Mouse (Mus musculus) midbrain, embryonic 14.5 days (tissue): Measurements from ENCODE around the gene Marc2. TPM values are rescaled to one million over a fixed set of nuclear protein-coding genes. Genes with fewer than 3 reads are reported as not detected.

ENCODE experiments used
- ATAC-seq: fragments of 200-750 bp; cut with Nextera tagmentation; 2 replicates; pipeline ENCODE4 v1.8.0; 2017; ENCODE audit warnings: moderate number of reproducible peaks, moderate library complexity; ENCODE audit not compliant: low FRiP score, low TSS enrichment
- DNase-seq: peaks from one replicate; pipeline ENCODE4 v3.0.0-alpha.2; 2015
- H3K27ac ChIP-seq: fragments of 300-500 bp; sonication (generic); replicated peaks from 2 replicates; pipeline ENCODE4 v1.5.1; 2014; ENCODE audit warnings: mild to moderate bottlenecking, low read depth, low read length, moderate library complexity
- H3K27me3 ChIP-seq: fragments of 300-500 bp; sonication (generic); 2 replicates; pipeline ENCODE4 v1.6.1; 2014; ENCODE audit warnings: low read length, control low read depth, mixed read lengths; ENCODE audit not compliant: control insufficient read depth, insufficient read depth
- H3K36me3 ChIP-seq: fragments of 300-500 bp; sonication (generic); 2 replicates; pipeline ENCODE4 v1.6.1; 2014; ENCODE audit warnings: low read length, control low read depth; ENCODE audit not compliant: control insufficient read depth, insufficient read depth
- H3K4me1 ChIP-seq: fragments of 300-500 bp; sonication (generic); 2 replicates; pipeline ENCODE4 v1.6.1; 2014; ENCODE audit warnings: mild to moderate bottlenecking, antibody characterized with exemption, low read length, control low read depth; ENCODE audit not compliant: control insufficient read depth, insufficient read depth
- H3K4me2 ChIP-seq: fragments of 300-500 bp; sonication (generic); 2 replicates; pipeline ENCODE4 v1.6.1; 2014; ENCODE audit warnings: mild to moderate bottlenecking, low read length, moderate library complexity
- H3K4me3 ChIP-seq: fragments of 300-500 bp; sonication (generic); replicated peaks from 2 replicates; pipeline ENCODE4 v1.5.1; 2014; ENCODE audit warnings: low read depth, low read length
- H3K9ac ChIP-seq: fragments of 300-500 bp; sonication (generic); replicated peaks from 2 replicates; pipeline ENCODE4 v1.6.1; 2014; ENCODE audit warnings: mild to moderate bottlenecking, low read length, moderate library complexity
- H3K9me3 ChIP-seq: fragments of 300-500 bp; sonication (generic); 2 replicates; pipeline ENCODE4 v1.6.1; 2016; ENCODE audit warnings: low read length, control low read depth, mixed read lengths; ENCODE audit not compliant: control insufficient read depth
- WGBS: fragments of 180-500 bp; shearing (Covaris S2); extraction: QIAGEN DNeasy Blood & Tissue Kit; methylation state at CpG from one replicate; pipeline ENCODE4 v1.1.7; 2014; 5-methylcytosine and 5-hydroxymethylcytosine counted together
- polyA plus RNA-seq: library from polyadenylated mRNA; unstranded; fragments of >200 nt; fragmentation: Nextera tagmentation; extraction: Ambion mirVana; gene quantifications from 2 replicates; pipeline ENCODE4 v1.2.1, GENCODE M21; 2014

The Marc2 gene
- polyA plus RNA-seq, 1 experiment from 2014 or later: 111 TPM

DNA sequence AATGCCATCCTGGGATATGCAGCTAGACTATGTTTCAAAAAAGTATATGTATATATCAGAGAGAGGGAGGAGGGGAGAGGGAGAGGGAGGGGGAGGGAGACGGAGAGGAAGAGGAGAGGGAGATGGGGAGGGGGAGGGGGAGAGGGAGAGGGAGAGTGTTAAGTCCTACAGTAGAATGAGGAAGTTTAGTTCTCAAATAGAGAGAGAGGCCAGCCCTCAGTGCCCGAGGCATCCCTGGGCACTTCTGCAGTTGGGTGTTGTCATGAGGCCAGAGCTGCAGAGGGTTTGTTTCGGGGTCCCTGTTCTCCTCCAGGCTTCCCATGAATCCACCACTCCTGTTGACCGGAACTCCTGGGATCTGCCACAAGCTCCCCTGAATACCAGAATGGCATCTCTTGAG is 62.6 kb downstream of the Marc2 start:
- H3K4me1 ChIP-seq: no peaks in the 10 kb centered on the region
- no peak overlapping the region for H3K4me3 ChIP-seq
- no peak overlapping the region for H3K4me2 ChIP-seq
- ATAC-seq: no peak
- H3K27me3 ChIP-seq: no peaks in the 10 kb centered on the region
- H3K9ac ChIP-seq: no peak overlapping the region
- H3K36me3 ChIP-seq: no peaks in the 10 kb centered on the region
- H3K9me3 ChIP-seq: no peaks in the 10 kb centered on the region
- H3K27ac ChIP-seq: no peak overlapping the region
- WGBS: 83% methylated on average over 4 of the region's 4 CpGs
- DNase-seq: no peak

GRCm38 (mm10) chr1:184782161-184782513 is 64.1 kb downstream of the Marc2 start:
- H3K9ac ChIP-seq: no peak overlapping the region
- H3K9me3 ChIP-seq: no peaks in the 10 kb centered on the region
- no peak overlapping the region for H3K27ac ChIP-seq
- H3K4me2 ChIP-seq: no peak overlapping the region
- no peak for ATAC-seq
- 80% methylated on average over 14 of the region's 14 CpGs for WGBS
- no peaks in the 10 kb centered on the region for H3K27me3 ChIP-seq
- no peaks in the 10 kb centered on the region for H3K4me1 ChIP-seq
- no peak overlapping the region for H3K4me3 ChIP-seq
- H3K36me3 ChIP-seq: no peaks in the 10 kb centered on the region
- peak; percentile 24 for DNase-seq

DNA sequence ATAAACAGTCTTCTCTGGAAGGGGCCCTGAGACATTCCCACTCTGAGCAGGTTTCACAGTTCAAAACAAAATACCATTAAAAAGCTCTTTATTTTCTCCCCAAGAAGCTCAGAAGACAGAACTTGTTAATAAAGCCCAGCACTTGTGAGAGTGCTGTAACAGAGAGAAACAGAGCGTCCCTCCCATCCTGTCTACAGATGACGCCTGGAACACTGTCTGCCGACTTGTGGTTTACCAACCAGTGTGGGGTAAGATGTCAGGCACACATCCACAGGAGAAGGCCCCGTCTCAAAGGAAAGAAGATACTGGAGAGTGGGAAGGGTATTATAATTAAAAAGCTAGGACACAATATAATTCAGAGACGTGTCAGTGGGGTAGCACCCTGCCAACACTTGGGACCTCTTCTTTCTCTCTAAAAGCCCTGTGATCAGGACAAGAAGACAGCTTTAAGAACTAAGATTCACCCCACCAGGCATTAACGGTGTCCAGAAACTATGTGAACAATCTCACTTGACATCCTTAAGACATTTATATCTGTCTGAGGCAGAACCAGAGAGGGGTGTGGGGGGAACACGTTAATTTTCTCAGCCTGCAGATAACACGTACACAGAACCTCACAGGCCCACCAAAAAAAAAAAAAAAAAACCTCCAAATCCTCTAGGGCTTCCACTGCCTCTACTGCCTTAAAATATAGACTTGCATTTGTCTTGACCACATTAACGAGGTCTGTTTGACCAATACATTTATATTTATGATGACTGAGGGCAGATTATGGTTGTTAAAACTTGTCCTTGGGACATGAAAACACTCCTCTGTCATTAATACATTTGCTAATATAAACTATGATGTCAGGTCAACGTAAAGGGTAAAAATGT is 64.7 kb downstream of the Marc2 start:
- H3K27me3 ChIP-seq: no peaks in the 10 kb centered on the region
- no peaks in the 10 kb centered on the region for H3K36me3 ChIP-seq
- no peaks in the 10 kb centered on the region for H3K4me1 ChIP-seq
- no peak for DNase-seq
- ATAC-seq: no peak
- H3K9me3 ChIP-seq: no peaks in the 10 kb centered on the region
- H3K27ac ChIP-seq: no peak overlapping the region
- H3K9ac ChIP-seq: no peak overlapping the region
- no peak overlapping the region for H3K4me3 ChIP-seq
- 84% methylated on average over 10 of the region's 10 CpGs for WGBS
- H3K4me2 ChIP-seq: no peak overlapping the region

DNA sequence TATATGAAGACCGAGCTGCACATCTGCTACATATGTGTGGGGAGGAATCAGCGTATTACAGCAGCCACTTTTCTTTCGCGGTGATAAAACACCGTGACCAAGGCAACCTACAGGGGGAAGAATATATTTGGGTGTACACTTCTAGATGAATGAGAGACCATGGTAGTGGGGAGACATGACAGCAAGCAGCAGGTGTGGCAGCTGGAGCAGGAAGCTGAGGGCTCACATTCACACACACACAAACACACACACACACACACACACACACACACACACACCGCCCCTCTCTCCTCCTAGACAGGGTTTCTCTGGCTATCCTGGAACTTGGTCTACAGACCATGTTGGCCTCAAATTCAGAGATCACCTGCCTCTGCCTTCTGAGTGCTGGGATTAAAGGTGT is 68.1 kb downstream of the Marc2 start:
- H3K4me3 ChIP-seq: no peak overlapping the region
- no peaks in the 10 kb centered on the region for H3K27me3 ChIP-seq
- no peaks in the 10 kb centered on the region for H3K9me3 ChIP-seq
- H3K4me2 ChIP-seq: no peak overlapping the region
- H3K27ac ChIP-seq: no peak overlapping the region
- H3K36me3 ChIP-seq: no peaks in the 10 kb centered on the region
- ATAC-seq (no peak), DNase-seq (no peak)
- H3K9ac ChIP-seq: no peak overlapping the region
- WGBS: 93% methylated on average over 6 of the region's 6 CpGs
- no peaks in the 10 kb centered on the region for H3K4me1 ChIP-seq

DNA sequence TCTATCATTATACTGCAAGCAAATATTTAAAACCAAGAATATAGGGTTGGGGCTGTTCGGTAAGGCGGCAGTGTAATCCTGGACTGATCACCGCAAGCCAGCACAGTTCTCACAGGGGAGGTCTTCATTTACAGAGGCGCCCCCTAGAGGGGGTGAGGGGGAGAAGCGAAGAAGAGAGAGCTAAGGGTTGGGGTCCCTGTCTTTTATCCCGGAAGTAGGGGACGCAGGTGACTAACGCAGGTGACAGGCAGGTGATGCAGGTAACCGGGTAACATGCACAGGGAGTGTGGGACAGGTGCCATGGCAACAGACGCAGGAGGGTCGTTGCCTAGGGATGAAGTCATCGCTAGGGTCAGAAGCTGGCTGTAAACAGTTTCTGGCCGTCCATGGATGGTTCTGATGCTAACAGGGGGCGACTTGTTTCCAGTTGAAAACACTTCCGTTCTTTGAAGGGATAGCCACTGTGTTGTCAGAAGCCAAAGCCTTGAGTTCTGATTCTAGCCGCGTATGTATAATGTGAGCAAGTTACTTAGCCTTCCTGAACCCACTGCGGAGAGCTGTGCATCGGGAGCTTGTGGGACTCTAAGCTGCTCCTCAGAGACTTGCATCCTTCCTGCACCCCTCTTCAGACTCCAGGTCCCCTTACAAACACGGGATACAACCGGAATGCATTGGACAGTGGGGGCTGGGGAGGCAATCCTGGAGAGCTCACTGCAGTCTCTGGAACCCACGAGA is 69.0 kb downstream of the Marc2 start:
- Histone ChIP-seq H3K27me3 (no peaks in the 10 kb centered on the region), H3K4me1 (no peaks in the 10 kb centered on the region), H3K27ac (no peak overlapping the region), H3K36me3 (no peaks in the 10 kb centered on the region), H3K9ac (no peak overlapping the region), H3K9me3 (no peaks in the 10 kb centered on the region), H3K4me3 (no peak overlapping the region), H3K4me2 (no peak overlapping the region)
- DNase-seq (peak; percentile 29), ATAC-seq (no peak)
- 31% methylated on average over 22 of the region's 22 CpGs for WGBS

DNA sequence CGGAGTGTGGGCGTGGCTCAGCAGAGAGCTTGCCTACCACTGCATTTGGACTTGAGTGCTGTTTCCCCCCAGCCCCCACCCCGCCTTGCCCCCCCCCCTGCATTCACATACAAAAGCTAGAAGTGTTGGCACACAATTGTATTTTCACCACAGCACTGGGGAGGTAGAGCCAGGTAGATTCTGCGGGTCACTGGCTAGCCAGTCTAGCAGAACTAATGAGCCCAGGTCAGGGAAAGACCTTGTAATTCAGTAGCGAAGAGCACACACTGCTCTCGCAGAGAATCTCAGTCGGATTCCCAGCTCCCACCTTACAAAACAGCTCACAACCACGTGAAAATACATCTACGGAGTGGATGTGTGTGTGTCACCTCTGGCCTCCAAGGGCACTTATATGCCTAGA is 71.0 kb downstream of the Marc2 start:
- 54% methylated on average over 9 of the region's 9 CpGs for WGBS
- H3K4me2 ChIP-seq: no peak overlapping the region
- H3K27me3 ChIP-seq: no peaks in the 10 kb centered on the region
- H3K36me3 ChIP-seq: no peaks in the 10 kb centered on the region
- no peak overlapping the region for H3K4me3 ChIP-seq
- no peak overlapping the region for H3K27ac ChIP-seq
- ATAC-seq (no peak), DNase-seq (no peak)
- no peaks in the 10 kb centered on the region for H3K9me3 ChIP-seq
- H3K9ac ChIP-seq: no peak overlapping the region
- H3K4me1 ChIP-seq: no peaks in the 10 kb centered on the region

- H3K9ac ChIP-seq: no peak overlapping the region
- ATAC-seq: no peak
Measured at GRCm38 (mm10) chr1:184771891-184772249, 74.4 kb downstream of the Marc2 start.

DNA sequence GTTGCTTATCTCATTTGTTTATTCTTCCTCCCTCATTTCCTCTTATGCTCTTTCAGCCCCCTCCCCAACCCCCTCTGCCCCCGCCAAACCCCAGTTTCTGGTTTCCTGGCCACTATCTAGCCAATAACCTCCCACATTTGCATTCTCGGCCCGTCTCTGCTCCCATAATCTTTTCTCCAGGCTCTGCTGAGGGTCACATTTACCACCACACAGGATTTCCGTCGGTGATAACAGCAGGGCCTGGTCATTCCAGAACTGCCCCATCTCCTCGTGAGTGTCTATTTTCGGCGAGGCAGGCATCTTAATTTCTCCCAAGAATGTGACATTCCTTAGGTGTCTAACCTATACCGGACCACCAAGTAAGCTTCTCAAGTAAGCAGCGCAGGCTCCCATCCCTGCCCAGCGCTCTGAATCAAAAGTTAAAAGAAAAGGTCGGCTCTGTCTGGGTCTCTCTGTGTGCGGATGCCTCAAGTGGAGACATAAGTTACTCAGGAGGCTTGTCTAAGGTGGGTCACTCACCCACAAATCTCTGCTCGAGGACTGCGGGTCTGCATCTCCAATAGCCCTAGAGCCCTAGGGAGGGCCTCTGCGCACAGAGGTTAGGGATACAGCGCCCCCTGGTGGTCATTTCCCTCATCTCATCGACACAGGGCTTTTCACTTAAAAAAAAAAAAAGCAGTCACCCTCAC is 74.9 kb downstream of the Marc2 start:
- H3K27me3 ChIP-seq: no peaks in the 10 kb centered on the region
- no peak overlapping the region for H3K9ac ChIP-seq
- H3K4me2 ChIP-seq: no peak overlapping the region
- H3K4me3 ChIP-seq: no peak overlapping the region
- peak; percentile 87 for DNase-seq
- H3K4me1 ChIP-seq: no peaks in the 10 kb centered on the region
- H3K36me3 ChIP-seq: no peaks in the 10 kb centered on the region
- ATAC-seq: no peak; the same call in 1 of the 2 replicates
- H3K27ac ChIP-seq: no peak overlapping the region
- H3K9me3 ChIP-seq: no peaks in the 10 kb centered on the region
- WGBS: 26% methylated on average over 18 of the region's 18 CpGs

More at GRCm38 (mm10) chr1:184771891-184772249, 74.4 kb downstream of the Marc2 start:
- Histone ChIP-seq H3K9me3 (no peaks in the 10 kb centered on the region), H3K27me3 (no peaks in the 10 kb centered on the region), H3K4me2 (no peak overlapping the region), H3K27ac (no peak overlapping the region), H3K36me3 (no peaks in the 10 kb centered on the region), H3K4me3 (no peak overlapping the region), H3K4me1 (no peaks in the 10 kb centered on the region)
- WGBS: 14% methylated on average over 9 of the region's 9 CpGs
- DNase-seq: no peak
